Mouse (Mus musculus) liver, embryonic 11.5 days (tissue): ENCODE data around the gene Cradd. TPM values are rescaled to one million over a fixed set of nuclear protein-coding genes. Genes with fewer than 3 reads are reported as not detected.

ENCODE experiments used
- ATAC-seq: fragments of 200-750 bp; cut with Nextera tagmentation; replicated peaks from 2 replicates; pipeline ENCODE4 v1.8.0; 2017; ENCODE audit warnings: moderate number of reproducible peaks, mild to moderate bottlenecking, moderate TSS enrichment, moderate library complexity; ENCODE audit not compliant: low FRiP score
- DNase-seq: peaks from one replicate; pipeline ENCODE4 v3.0.0-alpha.2; 2017; ENCODE audit warnings: low spot score
- H3K27ac ChIP-seq: fragments of 300-500 bp; sonication (generic); 2 replicates; pipeline ENCODE4 v1.5.1; 2014; ENCODE audit warnings: mild to moderate bottlenecking, low read depth, low read length, control low read depth
- H3K27me3 ChIP-seq: fragments of 300-500 bp; sonication (generic); replicated peaks from 2 replicates; pipeline ENCODE4 v1.6.1; 2014; ENCODE audit warnings: low read length, mixed read lengths; ENCODE audit not compliant: control insufficient read depth, insufficient read depth
- H3K36me3 ChIP-seq: fragments of 300-500 bp; sonication (generic); 2 replicates; pipeline ENCODE4 v1.6.1; 2014; ENCODE audit warnings: mild to moderate bottlenecking, low read length, moderate library complexity, mixed read lengths; ENCODE audit not compliant: control insufficient read depth, insufficient read depth
- H3K4me1 ChIP-seq: fragments of 300-500 bp; sonication (generic); replicated peaks from 2 replicates; pipeline ENCODE4 v1.6.1; 2014; ENCODE audit warnings: low read length, mixed read lengths; ENCODE audit not compliant: control insufficient read depth, insufficient read depth
- H3K4me2 ChIP-seq: fragments of 300-500 bp; sonication (generic); 2 replicates; pipeline ENCODE4 v1.6.1; 2014; ENCODE audit warnings: mild to moderate bottlenecking, control low read depth, moderate library complexity
- H3K4me3 ChIP-seq: fragments of 300-500 bp; sonication (generic); 2 replicates; pipeline ENCODE4 v1.5.1; 2014; ENCODE audit warnings: low read depth, low read length, control low read depth
- H3K9ac ChIP-seq: fragments of 300-500 bp; sonication (generic); 2 replicates; pipeline ENCODE4 v1.6.1; 2014; ENCODE audit warnings: low read depth, low read length, control low read depth
- H3K9me3 ChIP-seq: fragments of 300-500 bp; sonication (generic); 2 replicates; pipeline ENCODE4 v1.6.1; 2016; ENCODE audit warnings: low read length, inconsistent platforms, mixed read lengths; ENCODE audit not compliant: control insufficient read depth
- WGBS: fragments of 180-500 bp; shearing (Covaris S2); extraction: QIAGEN DNeasy Blood & Tissue Kit; methylation state at CpG from one replicate; pipeline ENCODE4 v1.1.7; 2014; 5-methylcytosine and 5-hydroxymethylcytosine counted together
- polyA plus RNA-seq: library from polyadenylated mRNA; unstranded; fragments of >200 nt; fragmentation: Nextera tagmentation; extraction: Ambion mirVana; gene quantifications from 2 replicates; pipeline ENCODE4 v1.2.1, GENCODE M21; 2014

The Cradd gene
- polyA plus RNA-seq, 1 experiment from 2014 or later: 10.5 TPM

- Histone ChIP-seq H3K27ac (no peak overlapping the region), H3K27me3 (no peaks in the 10 kb centered on the region), H3K4me2 (no peak overlapping the region), H3K4me3 (no peak overlapping the region), H3K9me3 (no peaks in the 10 kb centered on the region), H3K9ac (no peak overlapping the region), H3K36me3 (no peaks in the 10 kb centered on the region), H3K4me1 (no peaks in the 10 kb centered on the region)
- DNase-seq (no peak), ATAC-seq (no peak)
- WGBS: 75% methylated on average over 16 of the region's 16 CpGs
Measured at GRCm38 (mm10) chr10:95223211-95223610, 100.7 kb downstream of the Cradd start.

DNA sequence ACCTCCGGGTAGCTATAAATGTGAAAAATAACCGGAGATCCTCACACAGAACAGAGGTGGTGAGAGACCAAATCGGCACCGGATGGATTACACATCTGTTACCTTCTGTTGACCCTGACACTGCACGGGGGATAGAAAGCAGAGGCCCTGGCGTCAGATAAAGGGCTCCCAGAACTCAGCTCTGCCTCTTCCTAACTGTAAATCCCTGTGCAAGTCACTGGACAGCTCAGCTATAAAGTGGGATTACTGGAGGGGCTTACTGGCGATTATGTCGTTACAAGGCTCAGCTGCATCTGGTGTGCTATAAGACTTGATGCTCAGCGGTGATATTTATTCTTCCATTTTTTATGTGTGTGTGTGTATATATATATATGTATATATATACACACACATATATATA is 102.0 kb downstream of the Cradd start:
- DNase-seq (no peak), ATAC-seq (no peak)
- H3K27me3 ChIP-seq: no peaks in the 10 kb centered on the region
- H3K4me3 ChIP-seq: no peak overlapping the region
- no peak overlapping the region for H3K27ac ChIP-seq
- no peaks in the 10 kb centered on the region for H3K36me3 ChIP-seq
- no peaks in the 10 kb centered on the region for H3K9me3 ChIP-seq
- H3K4me1 ChIP-seq: no peaks in the 10 kb centered on the region
- no peak overlapping the region for H3K9ac ChIP-seq
- H3K4me2 ChIP-seq: no peak overlapping the region
- WGBS: 68% methylated on average over 9 of the region's 9 CpGs

DNA sequence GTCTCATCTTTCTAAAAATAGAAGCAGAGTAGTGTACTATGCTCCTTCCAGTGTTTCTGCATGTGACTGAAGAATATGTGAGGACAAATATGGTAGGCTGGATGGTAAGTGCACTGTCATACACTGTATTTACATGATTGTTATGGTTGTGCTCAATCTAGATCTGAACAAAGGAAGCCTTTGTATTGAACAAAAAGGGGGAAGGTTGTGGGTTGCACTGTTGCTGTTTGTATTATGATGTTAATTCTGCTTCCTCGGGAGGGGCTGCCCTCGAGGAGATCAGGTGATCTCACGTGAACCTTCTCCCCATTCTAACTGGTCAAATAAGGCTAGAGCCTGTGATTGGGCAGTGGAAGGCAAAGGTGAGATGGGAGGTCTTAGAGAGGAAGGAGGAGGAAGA is 103.4 kb downstream of the Cradd start:
- no peak overlapping the region for H3K9ac ChIP-seq
- ATAC-seq: no peak
- no peak overlapping the region for H3K27ac ChIP-seq
- no peaks in the 10 kb centered on the region for H3K27me3 ChIP-seq
- no peak overlapping the region for H3K4me2 ChIP-seq
- H3K4me1 ChIP-seq: no peaks in the 10 kb centered on the region
- H3K4me3 ChIP-seq: no peak overlapping the region
- WGBS: 70% methylated on average over 3 of the region's 3 CpGs
- H3K36me3 ChIP-seq: no peaks in the 10 kb centered on the region
- H3K9me3 ChIP-seq: no peaks in the 10 kb centered on the region
- no peak for DNase-seq

- WGBS: 80% methylated on average over 9 of the region's 9 CpGs
- no peak for DNase-seq
- H3K9me3 ChIP-seq: no peaks in the 10 kb centered on the region
Measured at GRCm38 (mm10) chr10:95218683-95219060, 105.3 kb downstream of the Cradd start.

DNA sequence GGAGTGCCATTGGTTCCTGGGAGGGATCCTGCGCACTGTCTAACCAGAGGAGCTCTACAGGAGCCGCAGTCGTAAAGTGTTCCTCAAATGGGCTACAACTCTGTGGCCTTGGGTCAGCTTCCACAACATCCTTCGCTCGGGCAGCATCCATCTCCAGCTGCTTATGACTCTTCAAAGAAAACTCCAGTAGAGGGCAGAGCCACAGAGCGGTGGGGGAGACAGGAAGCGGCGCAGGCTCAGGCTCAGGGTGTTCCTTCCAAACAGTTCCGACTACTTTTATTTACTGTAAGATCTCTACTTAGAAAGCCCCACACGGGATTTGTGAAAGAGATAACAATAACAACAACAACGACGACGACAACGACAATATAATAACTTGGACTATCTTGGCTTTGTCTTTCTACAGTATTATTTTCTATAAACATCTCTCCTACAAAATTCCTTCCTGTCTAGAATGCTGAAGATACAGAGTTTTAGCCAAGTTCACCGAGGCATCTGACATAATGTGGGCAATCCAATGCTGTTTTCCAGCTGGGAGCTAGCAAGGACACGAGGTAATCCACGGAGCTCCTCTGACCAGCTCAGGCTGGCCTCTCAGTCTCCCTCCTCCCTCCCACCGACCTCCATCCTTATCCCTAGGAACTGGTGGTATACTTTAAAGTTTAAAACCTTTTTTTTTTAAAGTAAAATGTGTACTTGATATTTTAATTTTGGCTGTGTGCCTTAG is 105.8 kb downstream of the Cradd start:
- Histone ChIP-seq H3K9me3 (no peaks in the 10 kb centered on the region), H3K4me1 (no peaks in the 10 kb centered on the region), H3K4me3 (no peak overlapping the region), H3K4me2 (no peak overlapping the region), H3K36me3 (no peaks in the 10 kb centered on the region), H3K27ac (no peak overlapping the region), H3K27me3 (no peaks in the 10 kb centered on the region), H3K9ac (no peak overlapping the region)
- ATAC-seq (no peak), DNase-seq (no peak)
- WGBS: 50% methylated on average over 18 of the region's 18 CpGs

More at GRCm38 (mm10) chr10:95218683-95219060, 105.3 kb downstream of the Cradd start:
- Histone ChIP-seq H3K36me3 (no peaks in the 10 kb centered on the region), H3K27me3 (no peaks in the 10 kb centered on the region), H3K4me1 (no peaks in the 10 kb centered on the region), H3K4me3 (no peak overlapping the region), H3K9ac (no peak overlapping the region), H3K27ac (no peak overlapping the region), H3K4me2 (no peak overlapping the region)
- no peak for ATAC-seq

GRCm38 (mm10) chr10:95215324-95215723 is 108.6 kb downstream of the Cradd start:
- H3K27me3 ChIP-seq: no peaks in the 10 kb centered on the region
- H3K4me3 ChIP-seq: no peak overlapping the region
- H3K4me1 ChIP-seq: no peaks in the 10 kb centered on the region
- no peaks in the 10 kb centered on the region for H3K36me3 ChIP-seq
- H3K27ac ChIP-seq: no peak overlapping the region
- 91% methylated on average over 15 of the region's 15 CpGs for WGBS
- ATAC-seq (no peak), DNase-seq (no peak)
- H3K4me2 ChIP-seq: no peak overlapping the region
- H3K9ac ChIP-seq: no peak overlapping the region
- no peaks in the 10 kb centered on the region for H3K9me3 ChIP-seq

- no peak overlapping the region for H3K27ac ChIP-seq
- WGBS: 73% methylated on average over 9 of the region's 9 CpGs
- no peaks in the 10 kb centered on the region for H3K36me3 ChIP-seq
- ATAC-seq: no peak
- H3K4me1 ChIP-seq: no peaks in the 10 kb centered on the region
- H3K4me3 ChIP-seq: no peak overlapping the region
- H3K9me3 ChIP-seq: no peaks in the 10 kb centered on the region
- no peaks in the 10 kb centered on the region for H3K27me3 ChIP-seq
- H3K9ac ChIP-seq: no peak overlapping the region
- no peak overlapping the region for H3K4me2 ChIP-seq
- no peak for DNase-seq
Measured at GRCm38 (mm10) chr10:95213820-95214219, 110.1 kb downstream of the Cradd start.

DNA sequence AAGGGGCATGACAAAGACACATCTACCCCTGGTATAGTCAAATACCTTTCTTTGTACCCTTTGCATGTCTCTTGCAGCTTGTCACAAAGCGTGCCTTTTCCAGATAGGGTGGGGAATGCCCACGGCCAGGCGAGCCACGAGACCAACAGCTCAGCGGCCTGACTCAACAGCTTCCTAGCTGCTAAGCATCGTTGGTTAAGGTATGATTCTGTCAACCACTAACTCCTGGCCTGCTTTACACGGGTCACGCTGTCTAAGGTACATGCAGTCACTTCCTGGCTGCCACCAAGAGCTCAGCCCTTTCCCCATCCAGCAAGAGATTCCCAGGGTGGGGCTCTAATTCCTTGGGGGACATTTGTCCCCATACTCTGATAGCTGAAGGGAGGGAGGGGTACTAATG is 110.6 kb downstream of the Cradd start:
- no peak overlapping the region for H3K4me2 ChIP-seq
- WGBS: 75% methylated on average over 8 of the region's 8 CpGs
- H3K9ac ChIP-seq: no peak overlapping the region
- H3K27ac ChIP-seq: no peak overlapping the region
- H3K27me3 ChIP-seq: no peaks in the 10 kb centered on the region
- no peak overlapping the region for H3K4me3 ChIP-seq
- ATAC-seq (no peak), DNase-seq (no peak)
- H3K36me3 ChIP-seq: no peaks in the 10 kb centered on the region
- H3K9me3 ChIP-seq: no peaks in the 10 kb centered on the region
- H3K4me1 ChIP-seq: no peaks in the 10 kb centered on the region

DNA sequence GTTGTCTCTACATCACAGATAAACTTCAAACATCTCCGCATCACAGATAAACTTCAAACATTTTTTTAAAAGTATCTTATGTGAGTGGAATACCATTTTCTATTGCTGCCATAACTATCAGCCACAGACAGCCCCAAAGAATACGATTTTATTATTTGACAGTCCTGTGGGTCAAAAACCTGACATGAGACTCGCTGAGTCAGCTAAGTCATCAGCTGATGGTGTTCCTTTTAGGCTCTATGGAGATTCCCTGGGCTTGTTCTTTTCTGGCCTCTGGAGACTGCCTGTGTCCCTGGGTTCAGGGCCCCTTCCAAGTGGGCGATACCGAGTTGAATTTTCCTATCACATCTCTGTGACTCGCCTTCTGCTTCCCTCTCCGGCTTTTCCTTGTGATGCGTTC is 112.3 kb downstream of the Cradd start:
- Histone ChIP-seq H3K4me1 (no peaks in the 10 kb centered on the region), H3K27ac (no peak overlapping the region), H3K9ac (no peak overlapping the region), H3K4me2 (no peak overlapping the region), H3K27me3 (no peaks in the 10 kb centered on the region), H3K4me3 (no peak overlapping the region), H3K36me3 (no peaks in the 10 kb centered on the region), H3K9me3 (no peaks in the 10 kb centered on the region)
- DNase-seq (no peak), ATAC-seq (no peak)
- WGBS: 88% methylated on average over 8 of the region's 8 CpGs
